Mouse (Mus musculus): ENCODE data around the gene Zscan2. TPM values are rescaled to one million over a fixed set of nuclear protein-coding genes. Genes with fewer than 3 reads are reported as not detected.
A peak's percentile ranks its signal among the peaks of the same experiment; 100 is the strongest.

Zscan2 gene
- total and polyA plus RNA-seq, 2 experiments from 2014 or later: 2.2 to 19.9 TPM

GRCm38 (mm10) chr7:80873631-80874030 is 12.9 kb downstream of the Zscan2 start:
- DNase-seq (ENCODE audit: low spot score) (no peak), ATAC-seq (no peak)
- no peaks in the 10 kb centered on the region for H3K9me3 ChIP-seq (ENCODE audit: low read length)
- no peak overlapping the region for H3K4me3 ChIP-seq (ENCODE audit: low read length)
- no peak overlapping the region for H3K4me2 ChIP-seq (ENCODE audit: low read depth, low read length)
- TF ChIP-seq CTCF (IDR thresholded peaks at IDR 0.05; ENCODE audit: low read depth): peak; percentile 32
- no peaks in the 10 kb centered on the region for H3K4me1 ChIP-seq (ENCODE audit: insufficient read depth, low read length)
- H3K36me3 ChIP-seq (ENCODE audit: insufficient read depth, low read length): peaks cover 44% of the 10 kb centered on the region
- no peaks in the 10 kb centered on the region for H3K27me3 ChIP-seq (ENCODE audit: insufficient read depth, low read length)
- 95% methylated on average over 2 of the region's 2 CpGs for WGBS
- H3K9ac ChIP-seq (replicated peaks; ENCODE audit: low read length): no peak overlapping the region
- no peak overlapping the region for H3K27ac ChIP-seq

- H3K4me1 ChIP-seq (ENCODE audit: insufficient read depth, low read length): no peaks in the 10 kb centered on the region
- H3K27me3 ChIP-seq (ENCODE audit: insufficient read depth, low read length): no peaks in the 10 kb centered on the region
- no peak overlapping the region for H3K27ac ChIP-seq
- no peak overlapping the region for H3K9ac ChIP-seq (replicated peaks; ENCODE audit: low read length)
- H3K4me2 ChIP-seq (ENCODE audit: low read depth, low read length): no peak overlapping the region
- no peak; the same call in 1 of the 2 replicates for TF ChIP-seq CTCF (IDR thresholded peaks at IDR 0.05; ENCODE audit: low read depth)
- H3K36me3 ChIP-seq (ENCODE audit: insufficient read depth, low read length): peaks cover 32% of the 10 kb centered on the region
- no peak overlapping the region for H3K4me3 ChIP-seq (ENCODE audit: low read length)
- 33% methylated on average over 37 of the region's 37 CpGs for WGBS
- ATAC-seq: peak; percentile 34; the same call in 1 of the 2 replicates
- peak; percentile 33 for DNase-seq (ENCODE audit: low spot score)
- no peaks in the 10 kb centered on the region for H3K9me3 ChIP-seq (ENCODE audit: low read length)
Measured at GRCm38 (mm10) chr7:80875727-80876126, 15.0 kb downstream of the Zscan2 start.

- H3K4me3 ChIP-seq (ENCODE audit: low read length): peak overlapping the region; percentile 15; the same call in 1 of the 2 replicates
Measured at GRCm38 (mm10) chr7:80882830-80883505, 22.2 kb downstream of the Zscan2 start.

GRCm38 (mm10) chr7:80885666-80886065 is 24.9 kb downstream of the Zscan2 start:
- H3K27ac ChIP-seq: no peak overlapping the region
- H3K4me2 ChIP-seq (ENCODE audit: low read depth, low read length): no peak overlapping the region
- peaks cover 2% of the 10 kb centered on the region; the same call in 1 of the 2 replicates for H3K36me3 ChIP-seq (ENCODE audit: insufficient read depth, low read length)
- no peaks in the 10 kb centered on the region for H3K27me3 ChIP-seq (ENCODE audit: insufficient read depth, low read length)
- DNase-seq (ENCODE audit: low spot score) (no peak), ATAC-seq (no peak)
- no peaks in the 10 kb centered on the region for H3K9me3 ChIP-seq (ENCODE audit: low read length)
- H3K9ac ChIP-seq (replicated peaks; ENCODE audit: low read length): no peak overlapping the region
- H3K4me3 ChIP-seq (ENCODE audit: low read length): no peak overlapping the region
- WGBS: 35% methylated on average over 1 of the region's 1 CpGs
- TF ChIP-seq CTCF (IDR thresholded peaks at IDR 0.05; ENCODE audit: low read depth): peak; percentile 49
- peaks cover 8% of the 10 kb centered on the region for H3K4me1 ChIP-seq (ENCODE audit: insufficient read depth, low read length)

More at GRCm38 (mm10) chr7:80882830-80883505, 22.2 kb downstream of the Zscan2 start:
- Histone ChIP-seq H3K4me1 (ENCODE audit: insufficient read depth, low read length) (peaks cover 8% of the 10 kb centered on the region), H3K36me3 (ENCODE audit: insufficient read depth, low read length) (no peaks in the 10 kb centered on the region), H3K9ac (replicated peaks; ENCODE audit: low read length) (no peak overlapping the region), H3K27me3 (ENCODE audit: insufficient read depth, low read length) (no peaks in the 10 kb centered on the region), H3K27ac (no peak overlapping the region), H3K4me2 (ENCODE audit: low read depth, low read length) (peak overlapping the region; percentile 49), H3K9me3 (ENCODE audit: low read length) (no peaks in the 10 kb centered on the region)
- peak; percentile 83 for ATAC-seq
- peak; percentile 85 for DNase-seq (ENCODE audit: low spot score)
- 22% methylated on average over 14 of the region's 14 CpGs for WGBS
- peak; percentile 73 for TF ChIP-seq CTCF (IDR thresholded peaks at IDR 0.05; ENCODE audit: low read depth)

GRCm38 (mm10) chr7:80888595-80888994 is 27.9 kb downstream of the Zscan2 start:
- 0 out of 2 replicates have a peak, but pooled peaks have one; percentile 22 for ATAC-seq
- Histone ChIP-seq H3K4me3 (ENCODE audit: low read length) (no peak overlapping the region), H3K9ac (replicated peaks; ENCODE audit: low read length) (no peak overlapping the region), H3K27ac (peak overlapping the region; percentile 71), H3K4me2 (ENCODE audit: low read depth, low read length) (no peak overlapping the region), H3K36me3 (ENCODE audit: insufficient read depth, low read length) (peaks cover 21% of the 10 kb centered on the region), H3K4me1 (ENCODE audit: insufficient read depth, low read length) (no peaks in the 10 kb centered on the region), H3K9me3 (ENCODE audit: low read length) (no peaks in the 10 kb centered on the region), H3K27me3 (ENCODE audit: insufficient read depth, low read length) (no peaks in the 10 kb centered on the region)
- TF ChIP-seq CTCF (IDR thresholded peaks at IDR 0.05; ENCODE audit: low read depth): no peak
- 67% methylated on average over 7 of the region's 7 CpGs for WGBS
- no peak for DNase-seq (ENCODE audit: low spot score)

DNA sequence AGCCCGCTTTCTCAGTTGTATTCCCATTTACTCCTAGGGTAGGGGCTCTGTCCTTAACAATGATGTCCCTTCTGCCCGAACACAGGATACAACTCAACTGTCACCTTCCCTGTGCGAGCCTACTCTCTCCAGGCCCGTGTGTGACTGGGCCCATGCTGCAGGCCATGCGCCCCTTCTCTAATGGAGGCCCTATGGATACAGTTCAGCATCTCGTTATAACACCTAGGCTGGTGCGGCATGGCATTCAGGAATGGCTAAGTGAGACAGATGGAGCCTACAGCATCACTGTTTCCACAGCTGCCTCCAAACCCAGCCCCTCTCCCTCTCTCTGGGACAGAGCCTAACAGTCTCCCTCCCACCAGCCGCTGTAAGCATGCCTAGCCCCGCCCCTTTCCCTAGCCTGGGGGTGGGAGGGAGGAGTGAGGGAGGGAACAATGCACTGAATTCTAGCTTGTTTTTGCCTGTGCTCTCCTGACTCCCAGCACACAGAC is 28.3 kb downstream of the Zscan2 start:
- Histone ChIP-seq H3K9ac (replicated peaks; ENCODE audit: low read length) (no peak overlapping the region), H3K4me1 (ENCODE audit: insufficient read depth, low read length) (no peaks in the 10 kb centered on the region), H3K27ac (peak overlapping the region; percentile 71), H3K36me3 (ENCODE audit: insufficient read depth, low read length) (peaks cover 21% of the 10 kb centered on the region), H3K4me3 (ENCODE audit: low read length) (no peak overlapping the region), H3K4me2 (ENCODE audit: low read depth, low read length) (no peak overlapping the region), H3K27me3 (ENCODE audit: insufficient read depth, low read length) (no peaks in the 10 kb centered on the region), H3K9me3 (ENCODE audit: low read length) (no peaks in the 10 kb centered on the region)
- ATAC-seq (peak; percentile 76), DNase-seq (ENCODE audit: low spot score) (peak; percentile 72)
- 40% methylated on average over 9 of the region's 9 CpGs for WGBS
- TF ChIP-seq CTCF (IDR thresholded peaks at IDR 0.05; ENCODE audit: low read depth): no peak

DNA sequence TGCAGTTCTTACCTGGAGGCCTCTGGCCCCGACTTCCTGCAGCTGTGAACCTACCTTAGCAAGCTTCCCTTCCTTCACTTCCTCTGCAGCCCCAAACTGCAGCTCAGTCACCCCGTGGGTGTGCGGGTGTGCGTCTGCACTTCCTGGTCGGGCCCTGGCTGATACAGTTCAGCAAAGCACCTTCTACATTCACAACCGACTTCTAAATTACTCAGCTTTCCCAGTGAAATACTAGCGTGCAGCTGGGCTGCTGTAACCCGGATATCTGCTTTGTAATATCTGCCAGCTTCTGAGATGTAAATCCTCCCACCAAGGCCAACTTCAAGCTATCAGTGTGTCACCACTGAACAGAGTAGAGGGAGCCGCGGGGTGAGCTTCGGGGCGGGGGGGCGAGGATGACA is 29.1 kb downstream of the Zscan2 start:
- Histone ChIP-seq H3K36me3 (ENCODE audit: insufficient read depth, low read length) (peaks cover 21% of the 10 kb centered on the region), H3K27ac (peak overlapping the region; percentile 65), H3K4me1 (ENCODE audit: insufficient read depth, low read length) (no peaks in the 10 kb centered on the region), H3K27me3 (ENCODE audit: insufficient read depth, low read length) (no peaks in the 10 kb centered on the region), H3K4me2 (ENCODE audit: low read depth, low read length) (no peak overlapping the region), H3K9ac (replicated peaks; ENCODE audit: low read length) (no peak overlapping the region), H3K9me3 (ENCODE audit: low read length) (no peaks in the 10 kb centered on the region), H3K4me3 (ENCODE audit: low read length) (no peak overlapping the region)
- DNase-seq (ENCODE audit: low spot score): no peak
- no peak for ATAC-seq
- TF ChIP-seq CTCF (IDR thresholded peaks at IDR 0.05; ENCODE audit: low read depth): no peak
- WGBS: 84% methylated on average over 13 of the region's 13 CpGs
